Comparison of ENCODE assay signal across 8 mouse cellular contexts in genomic region chr7:93095511-93095910, GRCm38 (mm10). TPM values are rescaled to one million over a fixed set of nuclear protein-coding genes. Genes with fewer than 3 reads are reported as not detected.
DNase-seq lines count a peak whose midpoint lies in the region; ATAC-seq lines count a peak whose summit lies in the region.

No protein-coding gene starts in this region.

- H3K27ac ChIP-seq in heart, embryonic 15.5 days = no peak overlapping the region
- no peak overlapping the region for H3K27ac ChIP-seq in lung, embryonic 16.5 days (ENCODE audit: low read length)

- peak overlapping the region; percentile 50; the same call in 1 of the 2 replicates for H3K4me2 ChIP-seq in heart, embryonic 15.5 days
- peak overlapping the region; percentile 36 for H3K4me2 ChIP-seq in lung, embryonic 16.5 days (ENCODE audit: low read depth, low read length)

- DNase-seq in thymus, postnatal 4 days = peak; percentile 9
- DNase-seq in thymus, postnatal 36 days = no peak
- DNase-seq in embryo, embryonic 10.5 days (ENCODE audit: low spot score) = peak; percentile 84
- DNase-seq in kidney, postnatal 4 days = peak; percentile 55 to 62
- DNase-seq in retina, postnatal 1 day = peak; percentile 86
- no peak for DNase-seq in gastrocnemius, adult 8-10 months (ENCODE audit: low spot score in 2 of 2)

- H3K36me3 ChIP-seq in heart, embryonic 15.5 days = no peaks in the 10 kb centered on the region
- no peaks in the 10 kb centered on the region for H3K36me3 ChIP-seq in lung, embryonic 16.5 days (ENCODE audit: control insufficient read depth, insufficient read depth, low read length)

- WGBS in heart, embryonic 15.5 days = 6% methylated on average over 8 of the region's 8 CpGs
- 6% methylated on average over 8 of the region's 8 CpGs for WGBS in lung, embryonic 16.5 days

- H3K9me3 ChIP-seq in heart, embryonic 15.5 days (replicated peaks) = no peaks in the 10 kb centered on the region
- no peaks in the 10 kb centered on the region for H3K9me3 ChIP-seq in lung, embryonic 16.5 days (ENCODE audit: control insufficient read depth, low read length)

- no peaks in the 10 kb centered on the region for H3K27me3 ChIP-seq in heart, embryonic 15.5 days
- H3K27me3 ChIP-seq in lung, embryonic 16.5 days (ENCODE audit: control insufficient read depth, insufficient read depth, low read depth, low read length) = no peaks in the 10 kb centered on the region

- 0 out of 2 replicates have a peak, but pooled peaks have one; percentile 47 for ATAC-seq in heart, embryonic 15.5 days (replicated peaks; ENCODE audit: insufficient number of reproducible peaks, insufficient read depth, low FRiP score, low read depth)
- peak; percentile 67 for ATAC-seq in lung, embryonic 16.5 days (ENCODE audit: low read depth)

- peak overlapping the region; percentile 21; the same call in 1 of the 2 replicates for H3K4me3 ChIP-seq in heart, embryonic 15.5 days
- no peak overlapping the region for H3K4me3 ChIP-seq in lung, embryonic 16.5 days (ENCODE audit: low read length)

- H3K4me1 ChIP-seq in heart, embryonic 15.5 days (replicated peaks) = 0 out of 2 replicates have a peak, but pooled peaks cover 3% of the 10 kb centered on the region
- H3K4me1 ChIP-seq in lung, embryonic 16.5 days (replicated peaks; ENCODE audit: control insufficient read depth, insufficient read depth, low read length) = no peaks in the 10 kb centered on the region

- H3K9ac ChIP-seq in heart, embryonic 15.5 days = no peak overlapping the region
- H3K9ac ChIP-seq in lung, embryonic 16.5 days (ENCODE audit: low read length) = no peak overlapping the region

RNA-seq across cellular contexts. Expression of gene Fam181b, which starts 15.8 kb away (rescaled TPM):
- 3.1 and 4.5 TPM in 2 replicates for polyA plus RNA-seq in heart, embryonic 15.5 days (2015; fragmentation: Nextera tagmentation; extraction: Ambion mirVana)
- polyA plus RNA-seq in lung, embryonic 16.5 days (2015; fragmentation: Nextera tagmentation; extraction: Ambion mirVana) = 6.4 and 6.8 TPM in 2 replicates
- total RNA-seq in gastrocnemius, adult 8-10 months (2022) = 1 to 10 TPM in 2 of 4 experiments, under 1 TPM in 2; 0.92 to 1.1 (median 0.99) TPM

Comparison
In these comparisons a context has a peak if more than half of its experiments do, and no peak if none do; other contexts are left out.
1. DNase-seq: peak in thymus, postnatal 4 days (single experiment), embryo, embryonic 10.5 days (single experiment), kidney, postnatal 4 days (2 of 2) and retina, postnatal 1 day (single experiment); none in thymus, postnatal 36 days (0 of 2) and gastrocnemius, adult 8-10 months (0 of 2).